Mouse (Mus musculus) heart, postnatal 25 days (tissue): ENCODE data around the gene Ifitm6. TPM values are rescaled to one million over a fixed set of nuclear protein-coding genes. Genes with fewer than 3 reads are reported as not detected.
"Not testable (repeated sequence)": the region's sequence is repeated elsewhere in the genome, so short reads cannot be mapped to it uniquely, and the experiment has no call there.

Experiments used
- DNase-seq: peaks from one replicate; pipeline ENCODE4 v3.0.0; 2022; ENCODE audit warnings: low spot score
- intact Hi-C: fragments of 180-260 bp; cut with DNase I; formaldehyde crosslinking; loops from one replicate; pipeline ENCODE4 v1.15.1; 2025
- total RNA-seq, 2 experiments: library from RNA; stranded (reverse); gene quantifications; 2 replicates each; pipeline ENCODE4 v1.2.3; 2021

Gene Ifitm6
- total RNA-seq, 2 experiments from 2014 or later = 0.42 TPM; not detected in 1

GRCm38 (mm10) chr7:140987182-140988138 is 30.3 kb downstream of the Ifitm6 start:
- DNase-seq = no peak
- intact Hi-C loops = no loop called here

- no peak for DNase-seq
- intact Hi-C loops = no loop called here
Measured at GRCm38 (mm10) chr7:140982971-140983370, 34.8 kb downstream of the Ifitm6 start.

- intact Hi-C loops = no loop called here
- DNase-seq = no peak
Measured at GRCm38 (mm10) chr7:140981704-140982103, 36.0 kb downstream of the Ifitm6 start.

GRCm38 (mm10) chr7:140976720-140977119 is 41.0 kb downstream of the Ifitm6 start:
- intact Hi-C loops, DNase-seq: not testable (repeated sequence)

GRCm38 (mm10) chr7:140975465-140975864 is 42.3 kb downstream of the Ifitm6 start:
- DNase-seq = no peak
- intact Hi-C loops = no loop called here

GRCm38 (mm10) chr7:140974940-140975339 is 42.8 kb downstream of the Ifitm6 start:
- no peak for DNase-seq
- intact Hi-C loops = no loop called here

GRCm38 (mm10) chr7:140973396-140974165 is 44.1 kb downstream of the Ifitm6 start:
- DNase-seq = no peak
- intact Hi-C loops = no loop called here

- DNase-seq = peak; percentile 44
- intact Hi-C loops = no loop called here
Measured at GRCm38 (mm10) chr7:140971479-140972171, 46.1 kb downstream of the Ifitm6 start.

- DNase-seq = no peak
- intact Hi-C loops = no loop called here
Measured at GRCm38 (mm10) chr7:140970931-140971330, 46.8 kb downstream of the Ifitm6 start.

GRCm38 (mm10) chr7:140968710-140969109 is 49.0 kb downstream of the Ifitm6 start:
- DNase-seq, intact Hi-C loops: not testable (repeated sequence)

GRCm38 (mm10) chr7:140967862-140968591 is 49.7 kb downstream of the Ifitm6 start:
- intact Hi-C loops = loop anchor here (2.0 kb wide), 1 partner anchor 41 kb away; no protein-coding TSS in a partner anchor
- DNase-seq = no peak

- no peak for DNase-seq
- intact Hi-C loops = loop anchor here (2.0 kb wide), 1 partner anchor 42 kb away; no protein-coding TSS in a partner anchor
Measured at GRCm38 (mm10) chr7:140966921-140967320, 50.8 kb downstream of the Ifitm6 start, which contains the start of gene Ifitm1. Gene Ifitm1 (plus strand): TSS chr7:140967221.

Other genes starting within 250 kb of the Ifitm6 start
- gene Syce1, start 230.1 kb downstream of the Ifitm6 start, total RNA-seq = not detected
- gene Zfp941, start 195.7 kb downstream of the Ifitm6 start, total RNA-seq = not detected
- gene Urah, start 182.9 kb downstream of the Ifitm6 start, total RNA-seq = under 1 TPM; 0.39 to 0.83 TPM
- gene Scgb1c1, start 172.4 kb downstream of the Ifitm6 start, total RNA-seq = 10 to 100 TPM; 10.8 to 14.5 TPM
- not detected for gene Odf3, start 170.1 kb downstream of the Ifitm6 start, total RNA-seq
- gene Gm45785, start 161.6 kb downstream of the Ifitm6 start, total RNA-seq = not detected
- gene Ric8a, start 161.0 kb downstream of the Ifitm6 start, total RNA-seq = 10 to 100 TPM; 20.1 to 21.8 TPM
- 10 to 100 TPM; 10.0 to 11.7 TPM for gene Bet1l, start 160.3 kb downstream of the Ifitm6 start, total RNA-seq
- 10 to 100 TPM; 86.0 to 93.0 TPM for gene Psmd13, start 136.0 kb downstream of the Ifitm6 start, total RNA-seq
- 10 to 100 TPM; 54.3 to 64.0 TPM for gene Sirt3, start 135.6 kb downstream of the Ifitm6 start, total RNA-seq
- gene Cox8b, start 117.5 kb downstream of the Ifitm6 start, total RNA-seq = 1,000 to 10,000 TPM; 2,576 to 2,619 TPM
- not detected for gene Nlrp6, start 97.0 kb downstream of the Ifitm6 start, total RNA-seq
- 1 to 10 TPM; 4.6 to 5.2 TPM for gene Pgghg, start 76.5 kb downstream of the Ifitm6 start, total RNA-seq
- under 1 TPM; 0.47 to 0.59 TPM for gene Ifitm5, start 67.6 kb downstream of the Ifitm6 start, total RNA-seq
- gene Gm45717, start 62.0 kb downstream of the Ifitm6 start, total RNA-seq = not detected
- gene Ifitm2, start 61.9 kb downstream of the Ifitm6 start, total RNA-seq = 100 to 1,000 TPM in 1 of 2 experiments, 10 to 100 TPM in 1; 96.7 to 116 TPM
- gene Ifitm1, start 50.7 kb downstream of the Ifitm6 start, total RNA-seq = 1 to 10 TPM; 1.6 to 2.8 TPM
- gene Ifitm3, start 7.2 kb downstream of the Ifitm6 start, total RNA-seq = 100 to 1,000 TPM; 102 to 111 TPM
- gene Gm17387, start 11.2 kb upstream of the Ifitm6 start, total RNA-seq = not detected
- under 1 TPM in 1 of 2 experiments, not detected in 1; 0.08 TPM for gene B4galnt4, start 43.2 kb upstream of the Ifitm6 start, total RNA-seq
- under 1 TPM in 1 of 2 experiments, not detected in 1; 0.31 TPM for gene Pkp3, start 60.3 kb upstream of the Ifitm6 start, total RNA-seq
- 1 to 10 TPM; 4.8 to 7.7 TPM for gene Sigirr, start 82.6 kb upstream of the Ifitm6 start, total RNA-seq
- under 1 TPM in 1 of 2 experiments, not detected in 1; 0.08 TPM for gene Ano9, start 99.9 kb upstream of the Ifitm6 start, total RNA-seq
- 10 to 100 TPM; 32.1 to 33.4 TPM for gene Ptdss2, start 104.5 kb upstream of the Ifitm6 start, total RNA-seq
- 10 to 100 TPM; 65.7 to 69.9 TPM for gene Rnh1, start 154.9 kb upstream of the Ifitm6 start, total RNA-seq
- gene Hras, start 176.1 kb upstream of the Ifitm6 start, total RNA-seq = 100 to 1,000 TPM; 106 to 112 TPM
- 1 to 10 TPM; 3.2 to 4.7 TPM for gene Lrrc56, start 176.2 kb upstream of the Ifitm6 start, total RNA-seq
- gene Lmntd2, start 196.2 kb upstream of the Ifitm6 start, total RNA-seq = not detected
- under 1 TPM; 0.62 to 0.64 TPM for gene Rassf7, start 197.9 kb upstream of the Ifitm6 start, total RNA-seq
- 10 to 100 TPM; 29.8 to 31.6 TPM for gene Phrf1, start 210.9 kb upstream of the Ifitm6 start, total RNA-seq
- 1 to 10 TPM; 3.4 to 3.6 TPM for gene Irf7, start 248.6 kb upstream of the Ifitm6 start, total RNA-seq